ENCODE assay signal across 8 mouse cellular contexts in genomic region chr7:132315149-132316091, GRCm38 (mm10). TPM values are rescaled to one million over a fixed set of nuclear protein-coding genes. Genes with fewer than 3 reads are reported as not detected.
A peak's percentile ranks its signal among the peaks of the same experiment; 100 is the strongest.
DNase-seq lines count a peak whose midpoint lies in the region; ATAC-seq and TF ChIP-seq lines count a peak whose summit lies in the region.

No protein-coding gene starts in this region.

- under 1% methylated on average over 51 of the region's 51 CpGs for WGBS in heart, embryonic 13.5 days
- 3% methylated on average over 51 of the region's 51 CpGs for WGBS in kidney, postnatal 0 days
- 1% methylated on average over 51 of the region's 51 CpGs for WGBS in liver, embryonic 13.5 days (ENCODE audit: insufficient replicate concordance)
- WGBS in stomach, embryonic 14.5 days, result 2% methylated on average over 51 of the region's 51 CpGs

- H3K9me3 ChIP-seq in erythroblast, embryonic 14.5 days (ENCODE audit: control insufficient read depth, low read length), result no peaks in the 10 kb centered on the region
- no peaks in the 10 kb centered on the region for H3K9me3 ChIP-seq in heart, embryonic 13.5 days
- H3K9me3 ChIP-seq in kidney, postnatal 0 days (replicated peaks; ENCODE audit: low read length), result no peaks in the 10 kb centered on the region
- H3K9me3 ChIP-seq in liver, embryonic 13.5 days (replicated peaks), result no peaks in the 10 kb centered on the region
- no peaks in the 10 kb centered on the region for H3K9me3 ChIP-seq in stomach, embryonic 14.5 days (ENCODE audit: control insufficient read depth, low read depth, low read length)

- ATAC-seq in heart, embryonic 13.5 days (ENCODE audit: extremely low read depth, insufficient number of reproducible peaks, low FRiP score, low TSS enrichment), result no peak
- peak; percentile 57 for ATAC-seq in kidney, postnatal 0 days (replicated peaks; ENCODE audit: low FRiP score, low read depth)
- peak; percentile 33; the same call in 1 of the 2 replicates for ATAC-seq in liver, embryonic 13.5 days (ENCODE audit: low read depth)
- peak; percentile 65 for ATAC-seq in stomach, embryonic 14.5 days (ENCODE audit: insufficient number of reproducible peaks, insufficient read depth, low FRiP score, low read depth)

- TF ChIP-seq POLR2A in brain, embryonic 14.5 days (IDR thresholded peaks at IDR 0.05; ENCODE audit: borderline replicate concordance, extremely low read depth, insufficient read depth, insufficient read length, poor library complexity, severe bottlenecking), result 0 out of 2 replicates have a peak, but pooled peaks have one; percentile 19

- H3K9ac ChIP-seq in heart, embryonic 13.5 days, result peak overlapping the region; percentile 89
- peak overlapping the region; percentile 82 for H3K9ac ChIP-seq in kidney, postnatal 0 days (ENCODE audit: low read depth, low read length)
- peak overlapping the region; percentile 72 for H3K9ac ChIP-seq in liver, embryonic 13.5 days
- H3K9ac ChIP-seq in stomach, embryonic 14.5 days (replicated peaks; ENCODE audit: low read depth, low read length), result peak overlapping the region; percentile 78

- H3K36me3 ChIP-seq in erythroblast, embryonic 14.5 days (ENCODE audit: control insufficient read depth), result no peaks in the 10 kb centered on the region
- no peaks in the 10 kb centered on the region for H3K36me3 ChIP-seq in heart, embryonic 13.5 days
- no peaks in the 10 kb centered on the region for H3K36me3 ChIP-seq in kidney, postnatal 0 days (ENCODE audit: insufficient read depth, low read length)
- no peaks in the 10 kb centered on the region for H3K36me3 ChIP-seq in liver, embryonic 13.5 days
- H3K36me3 ChIP-seq in stomach, embryonic 14.5 days (ENCODE audit: control insufficient read depth, insufficient read depth, low read length), result no peaks in the 10 kb centered on the region

- H3K4me2 ChIP-seq in heart, embryonic 13.5 days, result peak overlapping the region; percentile 100
- H3K4me2 ChIP-seq in kidney, postnatal 0 days (ENCODE audit: low read length), result peak overlapping the region; percentile 96
- H3K4me2 ChIP-seq in liver, embryonic 13.5 days, result peak overlapping the region; percentile 87
- peak overlapping the region; percentile 91 for H3K4me2 ChIP-seq in stomach, embryonic 14.5 days (replicated peaks; ENCODE audit: low read depth, low read length)

- H3K4me3 ChIP-seq in erythroblast, embryonic 14.5 days (replicated peaks), result peak overlapping the region; percentile 61
- peak overlapping the region; percentile 85 for H3K4me3 ChIP-seq in heart, embryonic 13.5 days
- peak overlapping the region; percentile 78 for H3K4me3 ChIP-seq in kidney, postnatal 0 days (replicated peaks; ENCODE audit: low read depth, low read length)
- peak overlapping the region; percentile 65 for H3K4me3 ChIP-seq in liver, embryonic 13.5 days (replicated peaks)
- H3K4me3 ChIP-seq in stomach, embryonic 14.5 days (ENCODE audit: low read depth, low read length), result peak overlapping the region; percentile 83

- peaks cover 40% of the 10 kb centered on the region for H3K27me3 ChIP-seq in erythroblast, embryonic 14.5 days (ENCODE audit: control insufficient read depth)
- H3K27me3 ChIP-seq in heart, embryonic 13.5 days (replicated peaks), result peaks cover 3% of the 10 kb centered on the region; the same call in 1 of the 2 replicates
- no peaks in the 10 kb centered on the region for H3K27me3 ChIP-seq in kidney, postnatal 0 days (ENCODE audit: insufficient read depth, low read length)
- peaks cover 44% of the 10 kb centered on the region for H3K27me3 ChIP-seq in liver, embryonic 13.5 days
- no peaks in the 10 kb centered on the region for H3K27me3 ChIP-seq in stomach, embryonic 14.5 days (ENCODE audit: control insufficient read depth, insufficient read depth, low read length)

- peak; percentile 61 for DNase-seq in CD4-positive helper T cell, adult 2 months (ENCODE audit: low read depth, low spot score)
- peak; percentile 93 for DNase-seq in brain, embryonic 14.5 days (ENCODE audit: low read depth)
- peak; percentile 93 for DNase-seq in kidney, postnatal 0 days (ENCODE audit: low spot score)
- DNase-seq in liver, embryonic 13.5 days, result peak; percentile 21
- DNase-seq in natural killer cell, adult 2 months (ENCODE audit: low spot score in 2 of 2), result peak; percentile 55 to 67

- peaks cover 17% of the 10 kb centered on the region for H3K4me1 ChIP-seq in erythroblast, embryonic 14.5 days (ENCODE audit: control insufficient read depth)
- peaks cover 28% of the 10 kb centered on the region for H3K4me1 ChIP-seq in heart, embryonic 13.5 days
- no peaks in the 10 kb centered on the region; the same call in none of the 2 replicates for H3K4me1 ChIP-seq in kidney, postnatal 0 days (replicated peaks; ENCODE audit: insufficient read depth, low read length)
- H3K4me1 ChIP-seq in liver, embryonic 13.5 days (replicated peaks), result peaks cover 44% of the 10 kb centered on the region
- peaks cover 50% of the 10 kb centered on the region for H3K4me1 ChIP-seq in stomach, embryonic 14.5 days (ENCODE audit: control insufficient read depth, insufficient read depth, low read length)

- TF ChIP-seq CTCF in brain, embryonic 14.5 days (IDR thresholded peaks at IDR 0.05; ENCODE audit: borderline replicate concordance, extremely low read depth, insufficient read depth, insufficient read length), result peak; percentile 63
- TF ChIP-seq CTCF in kidney, postnatal 0 days (IDR thresholded peaks at IDR 0.05; ENCODE audit: low read depth), result peak; percentile 73

- peak overlapping the region; percentile 56; the same call in 1 of the 2 replicates for H3K27ac ChIP-seq in heart, embryonic 13.5 days (replicated peaks)
- peak overlapping the region; percentile 91 for H3K27ac ChIP-seq in kidney, postnatal 0 days
- peak overlapping the region; percentile 62 for H3K27ac ChIP-seq in liver, embryonic 13.5 days
- peak overlapping the region; percentile 94 for H3K27ac ChIP-seq in stomach, embryonic 14.5 days (ENCODE audit: low read length)

RNA-seq across cellular contexts. Expression of gene Chst15, which starts 1.6 kb away (rescaled TPM):
- 8.5 and 14.4 TPM in 2 replicates for polyA plus RNA-seq in brain, embryonic 14.5 days (2012; rRNA removed)
- 0.05 and 0.07 TPM in 2 replicates for polyA plus RNA-seq in erythroblast, embryonic 14.5 days (2012)
- polyA plus RNA-seq in heart, embryonic 13.5 days (2015; fragmentation: Nextera tagmentation; extraction: Ambion mirVana), result 3.1 and 3.8 TPM in 2 replicates
- 8.6 and 10.8 TPM in 2 replicates for polyA plus RNA-seq in kidney, postnatal 0 days (2015; fragmentation: Nextera tagmentation; extraction: Ambion mirVana)
- 4.6 and 5.5 TPM in 2 replicates for polyA plus RNA-seq in liver, embryonic 13.5 days (2015; fragmentation: Nextera tagmentation; extraction: Ambion mirVana)
- polyA plus RNA-seq in stomach, embryonic 14.5 days (2014; fragmentation: Nextera tagmentation; extraction: Ambion mirVana), result 30.2 and 30.8 TPM in 2 replicates

Comparison
In these comparisons a context has a peak if more than half of its experiments do, and no peak if none do; other contexts are left out.
1. DNase-seq: peak in every context shown above with its lines; median percentile 93 in brain, embryonic 14.5 days; 93 in kidney, postnatal 0 days; 61 in CD4-positive helper T cell, adult 2 months; 61 in natural killer cell, adult 2 months; 21 in liver, embryonic 13.5 days.